Mouse (Mus musculus): ENCODE results near the gene Sh3pxd2b. TPM values are rescaled to one million over a fixed set of nuclear protein-coding genes. Genes with fewer than 3 reads are reported as not detected.

The Sh3pxd2b gene
- polyA plus RNA-seq, 1 experiment from 2014 or later = 13.3 TPM

DNA sequence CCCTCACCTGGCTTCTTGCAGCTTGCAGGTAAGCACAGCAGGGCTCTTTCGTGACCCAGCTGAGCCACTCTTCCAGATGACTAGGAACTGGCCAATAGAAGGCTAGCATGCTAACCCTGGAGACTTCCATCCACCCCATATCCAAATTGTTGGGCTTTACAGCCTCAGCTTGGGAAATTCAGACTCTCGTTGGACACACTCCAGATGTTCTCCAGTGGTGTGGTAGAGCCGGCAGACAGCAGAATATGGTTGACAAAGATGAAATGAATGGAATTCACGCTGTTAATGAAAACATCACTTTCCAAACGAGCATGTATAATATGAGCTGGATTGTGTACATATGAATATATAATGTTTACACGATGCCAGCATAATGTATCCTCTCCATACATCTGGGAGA is 48.2 kb downstream of the Sh3pxd2b start:
- H3K27me3 ChIP-seq (ENCODE audit: control insufficient read depth, insufficient read depth, low read length) = no peaks in the 10 kb centered on the region
- no peak overlapping the region for H3K4me2 ChIP-seq (ENCODE audit: low read length)
- 76% methylated on average over 6 of the region's 6 CpGs for WGBS
- no peaks in the 10 kb centered on the region for H3K9me3 ChIP-seq (ENCODE audit: control insufficient read depth, low read length)
- no peak for ATAC-seq (ENCODE audit: insufficient number of reproducible peaks, insufficient read depth, low FRiP score, low read depth)
- H3K9ac ChIP-seq (ENCODE audit: low read length) = no peak overlapping the region
- no peak overlapping the region for H3K27ac ChIP-seq (replicated peaks in 1 of 2; ENCODE audit: control insufficient read depth in 1 of 2, insufficient read depth in 1 of 2, low read depth in 2 of 2, low read length in 2 of 2)
- peaks cover 8 to 15% of the 10 kb centered on the region in 2 experiments for H3K4me1 ChIP-seq (ENCODE audit: control insufficient read depth in 2 of 2, insufficient read depth in 2 of 2, low read length in 2 of 2)
- H3K36me3 ChIP-seq (ENCODE audit: control insufficient read depth, insufficient read depth, low read length) = peaks cover 33% of the 10 kb centered on the region
- H3K4me3 ChIP-seq (ENCODE audit: control insufficient read depth in 1 of 2, insufficient read depth in 1 of 2, low read depth in 1 of 2, low read length in 2 of 2) = no peak overlapping the region

DNA sequence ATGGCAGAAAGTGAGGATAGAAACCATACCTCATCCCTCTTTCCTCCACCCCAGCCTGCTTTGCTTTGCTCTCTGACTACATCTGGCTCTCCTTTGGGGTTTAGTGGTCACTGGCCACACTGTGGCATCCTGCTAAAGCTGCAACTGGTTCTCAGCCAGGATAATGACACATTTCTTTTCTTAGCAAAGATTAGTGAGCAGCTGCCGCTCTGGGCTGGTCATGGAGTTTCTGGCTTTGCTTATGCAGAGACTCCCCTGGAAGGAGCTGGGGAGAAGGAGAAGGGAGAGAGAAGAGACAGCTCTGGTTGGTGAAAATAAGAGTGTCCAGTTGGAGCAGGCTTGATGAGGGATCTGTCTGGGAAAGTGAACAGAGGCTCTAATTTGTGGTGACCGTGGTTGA is 50.8 kb downstream of the Sh3pxd2b start:
- no peak for ATAC-seq (ENCODE audit: insufficient number of reproducible peaks, insufficient read depth, low FRiP score, low read depth)
- WGBS = 17% methylated on average over 2 of the region's 2 CpGs
- H3K4me3 ChIP-seq (ENCODE audit: control insufficient read depth in 1 of 2, insufficient read depth in 1 of 2, low read depth in 1 of 2, low read length in 2 of 2) = no peak overlapping the region
- peaks cover 8 to 15% of the 10 kb centered on the region in 2 experiments for H3K4me1 ChIP-seq (ENCODE audit: control insufficient read depth in 2 of 2, insufficient read depth in 2 of 2, low read length in 2 of 2)
- peaks cover 40% of the 10 kb centered on the region for H3K36me3 ChIP-seq (ENCODE audit: control insufficient read depth, insufficient read depth, low read length)
- no peaks in the 10 kb centered on the region for H3K27me3 ChIP-seq (ENCODE audit: control insufficient read depth, insufficient read depth, low read length)
- peak overlapping the region; percentile 42 for H3K4me2 ChIP-seq (ENCODE audit: low read length)
- H3K9me3 ChIP-seq (ENCODE audit: control insufficient read depth, low read length) = no peaks in the 10 kb centered on the region
- H3K9ac ChIP-seq (ENCODE audit: low read length) = peak overlapping the region; percentile 41; the same call in 1 of the 2 replicates
- peak overlapping the region; percentile 57 to 60 for H3K27ac ChIP-seq (replicated peaks in 1 of 2; ENCODE audit: control insufficient read depth in 1 of 2, insufficient read depth in 1 of 2, low read depth in 2 of 2, low read length in 2 of 2)

DNA sequence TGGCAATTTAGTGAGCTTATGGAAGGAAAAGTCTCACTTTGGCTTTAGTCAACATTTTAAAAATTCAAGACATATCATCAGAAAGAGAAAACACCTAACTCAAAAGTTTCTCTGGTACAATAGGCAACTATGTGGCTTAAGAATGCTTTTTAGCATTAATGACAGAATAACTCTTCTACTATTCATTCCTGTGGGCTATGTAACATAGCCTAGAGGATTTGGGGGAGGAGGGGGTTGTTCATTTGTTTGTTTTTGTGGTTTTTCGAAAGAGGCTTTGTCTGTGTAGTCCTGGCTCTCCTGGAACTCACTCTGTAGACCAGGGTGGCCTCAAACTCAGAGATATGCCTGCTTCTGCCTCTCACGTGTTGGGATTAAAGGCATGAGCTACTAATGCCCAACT is 51.6 kb downstream of the Sh3pxd2b start:
- ATAC-seq (ENCODE audit: insufficient number of reproducible peaks, insufficient read depth, low FRiP score, low read depth) = no peak
- 80% methylated on average over 2 of the region's 2 CpGs for WGBS
- no peak overlapping the region for H3K4me3 ChIP-seq (ENCODE audit: control insufficient read depth in 1 of 2, insufficient read depth in 1 of 2, low read depth in 1 of 2, low read length in 2 of 2)
- no peak overlapping the region for H3K4me2 ChIP-seq (ENCODE audit: low read length)
- no peaks in the 10 kb centered on the region for H3K9me3 ChIP-seq (ENCODE audit: control insufficient read depth, low read length)
- H3K36me3 ChIP-seq (ENCODE audit: control insufficient read depth, insufficient read depth, low read length) = peaks cover 38% of the 10 kb centered on the region
- H3K4me1 ChIP-seq (ENCODE audit: control insufficient read depth in 2 of 2, insufficient read depth in 2 of 2, low read length in 2 of 2) = peaks cover 8 to 15% of the 10 kb centered on the region in 2 experiments
- no peak overlapping the region for H3K9ac ChIP-seq (ENCODE audit: low read length)
- H3K27ac ChIP-seq (replicated peaks in 1 of 2; ENCODE audit: control insufficient read depth in 1 of 2, insufficient read depth in 1 of 2, low read depth in 2 of 2, low read length in 2 of 2) = peak overlapping the region in 1 of 2 experiments; percentile 57; a peak in 2 of 4 replicates
- H3K27me3 ChIP-seq (ENCODE audit: control insufficient read depth, insufficient read depth, low read length) = no peaks in the 10 kb centered on the region

DNA sequence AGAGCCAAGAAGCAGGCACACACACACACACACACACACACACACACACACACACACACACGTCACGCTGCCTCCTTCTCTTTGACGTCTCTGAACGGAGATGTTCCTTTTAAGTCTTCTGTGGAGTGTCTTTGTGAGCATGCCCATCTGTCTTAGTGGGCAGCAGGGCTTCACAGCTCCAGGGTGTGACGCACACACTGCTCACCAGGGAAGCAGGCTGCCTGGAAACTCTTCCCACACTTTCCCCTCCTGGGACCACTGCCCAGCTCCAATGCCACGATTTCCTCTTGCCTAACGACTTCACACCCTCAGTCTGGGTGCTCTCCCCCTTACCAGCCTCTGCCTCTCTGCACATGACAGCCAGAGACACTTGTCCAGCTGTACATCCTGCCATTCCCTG is 55.1 kb downstream of the Sh3pxd2b start:
- H3K27me3 ChIP-seq (ENCODE audit: control insufficient read depth, insufficient read depth, low read length) = no peaks in the 10 kb centered on the region
- peaks cover 27% of the 10 kb centered on the region for H3K36me3 ChIP-seq (ENCODE audit: control insufficient read depth, insufficient read depth, low read length)
- no peak overlapping the region for H3K27ac ChIP-seq (replicated peaks in 1 of 2; ENCODE audit: control insufficient read depth in 1 of 2, insufficient read depth in 1 of 2, low read depth in 2 of 2, low read length in 2 of 2)
- H3K9ac ChIP-seq (ENCODE audit: low read length) = no peak overlapping the region
- peaks cover 16 to 31% of the 10 kb centered on the region in 2 experiments for H3K4me1 ChIP-seq (ENCODE audit: control insufficient read depth in 2 of 2, insufficient read depth in 2 of 2, low read length in 2 of 2)
- 73% methylated on average over 7 of the region's 7 CpGs for WGBS
- H3K4me3 ChIP-seq (ENCODE audit: control insufficient read depth in 1 of 2, insufficient read depth in 1 of 2, low read depth in 1 of 2, low read length in 2 of 2) = no peak overlapping the region
- no peaks in the 10 kb centered on the region for H3K9me3 ChIP-seq (ENCODE audit: control insufficient read depth, low read length)
- H3K4me2 ChIP-seq (ENCODE audit: low read length) = no peak overlapping the region
- no peak for ATAC-seq (ENCODE audit: insufficient number of reproducible peaks, insufficient read depth, low FRiP score, low read depth)

DNA sequence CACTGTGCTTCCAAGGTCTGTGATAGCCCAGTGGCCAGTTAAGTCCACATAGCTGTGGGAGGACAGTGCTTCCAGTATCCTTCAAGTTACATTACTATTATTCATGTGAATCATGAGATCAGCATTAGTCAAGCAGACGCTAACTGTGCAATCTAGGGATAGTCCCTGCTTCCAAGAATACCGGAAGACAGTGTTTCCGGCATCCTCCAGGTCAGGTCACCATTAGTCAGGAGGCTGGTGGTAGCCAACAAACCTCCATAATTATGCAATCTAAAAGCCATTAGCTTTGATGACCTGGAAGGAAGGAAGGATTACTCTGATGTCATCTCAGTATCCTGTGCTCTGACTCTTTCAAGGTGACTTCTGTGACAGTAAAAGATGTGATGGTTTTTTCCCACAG is 57.1 kb downstream of the Sh3pxd2b start:
- 88% methylated on average over 3 of the region's 3 CpGs for WGBS
- no peak overlapping the region for H3K27ac ChIP-seq (replicated peaks in 1 of 2; ENCODE audit: control insufficient read depth in 1 of 2, insufficient read depth in 1 of 2, low read depth in 2 of 2, low read length in 2 of 2)
- ATAC-seq (ENCODE audit: insufficient number of reproducible peaks, insufficient read depth, low FRiP score, low read depth) = no peak

DNA sequence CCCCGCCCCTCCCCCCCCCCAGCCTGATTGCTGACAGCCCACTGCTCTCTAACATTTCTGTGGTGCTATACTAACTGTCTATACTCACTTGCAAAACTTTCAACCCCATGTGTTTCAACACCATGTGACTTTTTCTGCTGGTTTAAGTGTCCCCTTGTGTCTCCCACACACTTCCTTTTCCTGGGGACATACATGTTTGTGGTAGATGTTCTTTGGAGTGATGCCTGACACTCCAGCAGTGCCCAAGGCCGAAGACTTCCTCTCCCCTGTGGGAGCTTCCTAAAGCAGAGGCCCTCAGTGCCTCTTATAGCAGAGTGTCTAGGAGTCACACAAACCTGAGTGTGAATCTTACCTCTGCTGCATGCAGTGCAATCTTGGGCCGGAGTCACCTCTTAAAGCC is 60.2 kb downstream of the Sh3pxd2b start:
- ATAC-seq (ENCODE audit: insufficient number of reproducible peaks, insufficient read depth, low FRiP score, low read depth) = no peak
- Histone ChIP-seq H3K4me3 (ENCODE audit: control insufficient read depth in 1 of 2, insufficient read depth in 1 of 2, low read depth in 1 of 2, low read length in 2 of 2) (no peak overlapping the region), H3K36me3 (ENCODE audit: control insufficient read depth, insufficient read depth, low read length) (peaks cover 44% of the 10 kb centered on the region), H3K9me3 (ENCODE audit: control insufficient read depth, low read length) (no peaks in the 10 kb centered on the region), H3K27ac (replicated peaks in 1 of 2; ENCODE audit: control insufficient read depth in 1 of 2, insufficient read depth in 1 of 2, low read depth in 2 of 2, low read length in 2 of 2) (no peak overlapping the region), H3K4me2 (ENCODE audit: low read length) (no peak overlapping the region), H3K27me3 (ENCODE audit: control insufficient read depth, insufficient read depth, low read length) (no peaks in the 10 kb centered on the region), H3K4me1 (ENCODE audit: control insufficient read depth in 2 of 2, insufficient read depth in 2 of 2, low read length in 2 of 2) (peaks cover 10 to 17% of the 10 kb centered on the region in 2 experiments; a peak in 2 of 4 replicates), H3K9ac (ENCODE audit: low read length) (no peak overlapping the region)
- WGBS = 59% methylated on average over 3 of the region's 3 CpGs

More for the DNA sequence above, 57.1 kb downstream of the Sh3pxd2b start:
- peaks cover 10 to 17% of the 10 kb centered on the region in 2 experiments; a peak in 2 of 4 replicates for H3K4me1 ChIP-seq (ENCODE audit: control insufficient read depth in 2 of 2, insufficient read depth in 2 of 2, low read length in 2 of 2)
- H3K4me3 ChIP-seq (ENCODE audit: control insufficient read depth in 1 of 2, insufficient read depth in 1 of 2, low read depth in 1 of 2, low read length in 2 of 2) = no peak overlapping the region
- H3K4me2 ChIP-seq (ENCODE audit: low read length) = no peak overlapping the region
- no peaks in the 10 kb centered on the region for H3K27me3 ChIP-seq (ENCODE audit: control insufficient read depth, insufficient read depth, low read length)
- H3K9ac ChIP-seq (ENCODE audit: low read length) = no peak overlapping the region
- no peaks in the 10 kb centered on the region for H3K9me3 ChIP-seq (ENCODE audit: control insufficient read depth, low read length)
- H3K36me3 ChIP-seq (ENCODE audit: control insufficient read depth, insufficient read depth, low read length) = peaks cover 34% of the 10 kb centered on the region

DNA sequence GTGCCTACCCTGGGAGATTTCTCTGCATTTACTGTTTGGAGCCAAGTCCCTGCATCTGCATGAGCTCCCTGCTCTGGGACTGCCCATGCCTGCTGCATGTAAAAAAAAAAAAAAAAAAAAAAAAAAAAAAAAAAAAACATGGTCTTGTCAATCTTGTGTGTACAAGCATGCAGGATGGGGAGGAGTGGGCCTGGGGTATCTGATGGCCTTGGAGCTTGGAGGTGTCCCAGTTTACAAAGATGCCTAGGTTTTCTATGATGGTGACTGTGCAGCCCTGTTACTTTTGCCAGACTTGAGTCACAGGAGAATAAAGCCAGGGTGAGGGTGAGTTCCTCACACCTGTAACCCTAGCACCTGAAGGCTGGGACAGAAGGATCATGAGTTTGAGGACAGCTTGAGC is 61.4 kb downstream of the Sh3pxd2b start:
- Histone ChIP-seq H3K27ac (replicated peaks in 1 of 2; ENCODE audit: control insufficient read depth in 1 of 2, insufficient read depth in 1 of 2, low read depth in 2 of 2, low read length in 2 of 2) (no peak overlapping the region), H3K4me1 (ENCODE audit: control insufficient read depth in 2 of 2, insufficient read depth in 2 of 2, low read length in 2 of 2) (peaks cover 10 to 17% of the 10 kb centered on the region in 2 experiments; a peak in 2 of 4 replicates), H3K4me3 (ENCODE audit: control insufficient read depth in 1 of 2, insufficient read depth in 1 of 2, low read depth in 1 of 2, low read length in 2 of 2) (no peak overlapping the region), H3K9ac (ENCODE audit: low read length) (no peak overlapping the region), H3K36me3 (ENCODE audit: control insufficient read depth, insufficient read depth, low read length) (peaks cover 43% of the 10 kb centered on the region), H3K9me3 (ENCODE audit: control insufficient read depth, low read length) (no peaks in the 10 kb centered on the region), H3K27me3 (ENCODE audit: control insufficient read depth, insufficient read depth, low read length) (no peaks in the 10 kb centered on the region), H3K4me2 (ENCODE audit: low read length) (no peak overlapping the region)
- ATAC-seq (ENCODE audit: insufficient number of reproducible peaks, insufficient read depth, low FRiP score, low read depth) = no peak

Measured in heart, embryonic 14.5 days (tissue).